Comparison of ENCODE assay signal across 27 mouse cellular contexts in the genomic region with DNA sequence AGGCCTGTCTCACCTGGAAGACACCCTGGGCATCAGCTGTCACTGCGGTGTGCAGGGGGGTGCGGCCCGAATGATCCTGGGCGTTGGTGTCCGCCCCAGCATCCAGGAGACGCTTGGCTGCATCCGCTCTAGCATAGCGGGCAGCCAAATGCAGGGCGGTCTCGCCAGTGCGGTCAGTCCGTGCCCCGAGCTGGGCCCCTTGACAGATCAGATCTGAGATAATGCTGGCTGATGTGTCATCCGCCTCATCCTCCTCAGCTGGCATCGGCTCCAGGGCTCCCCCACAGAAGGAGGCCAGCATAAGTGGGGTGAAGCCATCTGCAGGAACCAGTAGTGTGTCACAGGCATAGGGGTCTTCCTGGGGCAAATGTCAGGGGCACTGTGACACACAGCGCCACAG. TPM values are rescaled to one million over a fixed set of nuclear protein-coding genes. Genes with fewer than 3 reads are reported as not detected.
DNase-seq lines count a peak whose midpoint lies in the region; ATAC-seq and TF ChIP-seq lines count a peak whose summit lies in the region.
"Had no signal": no experiment of that assay in that cellular context is flagged by ENCODE, and none has a peak within 500 bp of the region (broad histone marks: within the 10 kb centered on the region; RNA-seq: fewer than 3 reads in every experiment).

No protein-coding gene starts in this region.

- intact Hi-C loops in heart, adult 2 months (cut with DNase I): no loop called here

- DNase-seq in heart, adult 2 months: no peak
- no peak for DNase-seq in neural tube, embryonic 10.5 days (ENCODE audit: extremely low spot score, low spot score)
- no peak for DNase-seq in urinary bladder, adult 18-20 months (ENCODE audit: low spot score in 2 of 2)
- no peak for DNase-seq in layer of hippocampus, postnatal 25 days (ENCODE audit: extremely low spot score in 1 of 2, low spot score in 1 of 2)
- DNase-seq: adrenal gland, adult 8-10 months; adrenal gland, postnatal 25 days; cerebellum, adult 11-12 months; cerebellum, adult 8-10 months; cerebellum, postnatal 10 days; cerebellum, postnatal 36 days; embryo, embryonic 11 days; gastrocnemius, postnatal 25 days; heart, postnatal 14 days; heart, postnatal 4 days had no signal

- no peak overlapping the region for H3K27ac ChIP-seq in heart, embryonic 12.5 days (ENCODE audit: poor library complexity, severe bottlenecking)
- no peak overlapping the region for H3K27ac ChIP-seq in heart, adult 2 months
- no peak overlapping the region for H3K27ac ChIP-seq in neural tube, embryonic 13.5 days (replicated peaks)
- H3K27ac ChIP-seq: embryonic facial prominence, embryonic 10.5 days; embryonic facial prominence, embryonic 13.5 days; forebrain, embryonic 12.5 days; forebrain, embryonic 15.5 days; heart, embryonic 13.5 days; hindbrain, embryonic 14.5 days; hindbrain, postnatal 0 days had no signal

- no peaks in the 10 kb centered on the region for H3K4me1 ChIP-seq in heart, embryonic 12.5 days (replicated peaks)
- H3K4me1 ChIP-seq in heart, adult 2 months (ENCODE audit: control insufficient read depth, insufficient read depth, low read length): no peaks in the 10 kb centered on the region
- H3K4me1 ChIP-seq in neural tube, embryonic 13.5 days (replicated peaks): no peaks in the 10 kb centered on the region
- peaks cover 47% of the 10 kb centered on the region for H3K4me1 ChIP-seq in E14TG2a.4 (replicated peaks; ENCODE audit: low read depth, low read length)
- H3K4me1 ChIP-seq: embryonic facial prominence, embryonic 10.5 days; embryonic facial prominence, embryonic 13.5 days; forebrain, embryonic 12.5 days; forebrain, embryonic 15.5 days; heart, embryonic 13.5 days had no signal

- no peaks in the 10 kb centered on the region for H3K27me3 ChIP-seq in heart, embryonic 12.5 days (replicated peaks)
- H3K27me3 ChIP-seq in heart, adult 2 months (ENCODE audit: control insufficient read depth, insufficient read depth, low read length): no peaks in the 10 kb centered on the region
- H3K27me3 ChIP-seq in neural tube, embryonic 13.5 days: no peaks in the 10 kb centered on the region
- no peaks in the 10 kb centered on the region for H3K27me3 ChIP-seq in E14TG2a.4 (ENCODE audit: insufficient read depth, low read length)
- H3K27me3 ChIP-seq: embryonic facial prominence, embryonic 13.5 days; forebrain, embryonic 12.5 days; forebrain, embryonic 15.5 days; heart, embryonic 13.5 days had no signal

- H3K79me2 ChIP-seq in heart, adult 2 months (replicated peaks; ENCODE audit: control insufficient read depth, insufficient read depth, low read length): no peaks in the 10 kb centered on the region

- TF ChIP-seq CTCF in heart, adult 2 months (IDR thresholded peaks at IDR 0.05): no peak
- TF ChIP-seq CTCF in E14TG2a.4 (conservative IDR thresholded peaks at IDR 0.05; ENCODE audit: low read length): no peak

- H3K4me2 ChIP-seq in heart, embryonic 12.5 days: no peak overlapping the region
- no peak overlapping the region for H3K4me2 ChIP-seq in neural tube, embryonic 13.5 days
- H3K4me2 ChIP-seq: embryonic facial prominence, embryonic 13.5 days; forebrain, embryonic 12.5 days; forebrain, embryonic 15.5 days; heart, embryonic 13.5 days; hindbrain, embryonic 14.5 days had no signal

- no peak for TF ChIP-seq EP300 in heart, adult 2 months (IDR thresholded peaks at IDR 0.05; ENCODE audit: insufficient read depth, low read depth, low read length)

- no peaks in the 10 kb centered on the region for H3K9me3 ChIP-seq in heart, embryonic 12.5 days (replicated peaks)
- no peaks in the 10 kb centered on the region for H3K9me3 ChIP-seq in neural tube, embryonic 13.5 days
- H3K9me3 ChIP-seq in E14TG2a.4 (ENCODE audit: low read length): no peaks in the 10 kb centered on the region
- H3K9me3 ChIP-seq: embryonic facial prominence, embryonic 10.5 days; embryonic facial prominence, embryonic 13.5 days; forebrain, embryonic 12.5 days; forebrain, embryonic 15.5 days; heart, embryonic 13.5 days had no signal

- peaks cover 85% of the 10 kb centered on the region for H3K36me3 ChIP-seq in heart, embryonic 12.5 days
- H3K36me3 ChIP-seq in heart, adult 2 months (ENCODE audit: control insufficient read depth, insufficient read depth, low read length): no peaks in the 10 kb centered on the region
- H3K36me3 ChIP-seq in neural tube, embryonic 13.5 days: peaks cover 64% of the 10 kb centered on the region
- peaks cover 64% of the 10 kb centered on the region for H3K36me3 ChIP-seq in E14TG2a.4 (ENCODE audit: insufficient read depth, low read length)
- H3K36me3 ChIP-seq: forebrain, embryonic 15.5 days had no signal

- no peak overlapping the region for H3K9ac ChIP-seq in heart, embryonic 12.5 days
- H3K9ac ChIP-seq in heart, adult 2 months (ENCODE audit: low read depth, low read length): no peak overlapping the region
- H3K9ac ChIP-seq in neural tube, embryonic 13.5 days: no peak overlapping the region
- H3K9ac ChIP-seq: embryonic facial prominence, embryonic 13.5 days; forebrain, embryonic 12.5 days; forebrain, embryonic 15.5 days; heart, embryonic 13.5 days; hindbrain, embryonic 14.5 days had no signal

- no peak for TF ChIP-seq POLR2A in heart, adult 2 months (IDR thresholded peaks at IDR 0.05; ENCODE audit: insufficient read depth, low read depth, low read length)

- 93% methylated on average over 16 of the region's 16 CpGs for WGBS in heart, embryonic 12.5 days
- WGBS in heart, adult 2 months: 91% methylated on average over 16 of the region's 16 CpGs
- 96% methylated on average over 16 of the region's 16 CpGs for WGBS in neural tube, embryonic 13.5 days

- no peak overlapping the region for H3K4me3 ChIP-seq in heart, embryonic 12.5 days
- no peak overlapping the region for H3K4me3 ChIP-seq in heart, adult 2 months
- no peak overlapping the region for H3K4me3 ChIP-seq in neural tube, embryonic 13.5 days
- peak overlapping the region; percentile 58 for H3K4me3 ChIP-seq in E14TG2a.4 (replicated peaks; ENCODE audit: low read length)
- H3K4me3 ChIP-seq: embryonic facial prominence, embryonic 10.5 days; embryonic facial prominence, embryonic 13.5 days; erythroblast, embryonic 14.5 days; forebrain, embryonic 12.5 days; forebrain, embryonic 15.5 days; heart, embryonic 13.5 days had no signal

- ATAC-seq in heart, embryonic 12.5 days (ENCODE audit: insufficient number of reproducible peaks, low FRiP score): peak; percentile 11; the same call in 1 of the 2 replicates
- 0 out of 2 replicates have a peak, but pooled peaks have one; percentile 23 for ATAC-seq in neural tube, embryonic 13.5 days (ENCODE audit: low read depth)
- ATAC-seq: activated CD4-positive, CD25-positive, alpha-beta regulatory T cell, adult 4 months; forebrain, embryonic 15.5 days; hindbrain, postnatal 0 days; inflammation-experienced regulatory T-cells, adult 6 months had no signal

RNA-seq across cellular contexts. Expression of gene Notch3, which starts 33.3 kb away (rescaled TPM):
- 8.0 and 10.6 TPM in 2 replicates for polyA plus RNA-seq in heart, embryonic 12.5 days (2016; fragmentation: Nextera tagmentation; extraction: Ambion mirVana)
- total RNA-seq in heart, adult 2 months (2021): 10 to 100 TPM; 24.2 to 30.6 TPM
- 22.5 and 32.1 TPM in 2 replicates for polyA plus RNA-seq in heart, adult 2 months (2012; rRNA removed)
- polyA plus RNA-seq in neural tube, embryonic 13.5 days (2015; fragmentation: Nextera tagmentation; extraction: Ambion mirVana): 7.6 and 9.0 TPM in 2 replicates
- total RNA-seq in layer of hippocampus, postnatal 25 days (2021): 10 to 100 TPM in 1 of 2 experiments, 1 to 10 TPM in 1; 7.0 to 10.3 TPM
- polyA plus RNA-seq: activated CD4-positive, CD25-positive, alpha-beta regulatory T cell, adult 4 months; erythroblast, embryonic 14.5 days; inflammation-experienced regulatory T-cells, adult 6 months had no signal

RNA-seq across cellular contexts. Expression of gene Ephx3, which starts 56.0 kb away (rescaled TPM):
- 0.09 TPM in 1 of 2 replicates, not detected in the other for polyA plus RNA-seq in heart, embryonic 12.5 days (2016; fragmentation: Nextera tagmentation; extraction: Ambion mirVana)
- total RNA-seq in heart, adult 2 months (2021): 1 to 10 TPM; 1.1 to 1.3 TPM
- 2.6 and 2.9 TPM in 2 replicates for polyA plus RNA-seq in heart, adult 2 months (2012; rRNA removed)
- 0.20 TPM in 1 of 2 replicates, not detected in the other for polyA plus RNA-seq in neural tube, embryonic 13.5 days (2015; fragmentation: Nextera tagmentation; extraction: Ambion mirVana)
- total RNA-seq in layer of hippocampus, postnatal 25 days (2021): under 1 TPM; 0.49 to 0.75 TPM
- total RNA-seq: adrenal gland, postnatal 25 days had no signal
- polyA plus RNA-seq: activated CD4-positive, CD25-positive, alpha-beta regulatory T cell, adult 4 months; erythroblast, embryonic 14.5 days; forebrain, embryonic 12.5 days; heart, embryonic 13.5 days had no signal
